Mouse (Mus musculus): ENCODE measurements around the gene Appl2.

GRCm38 (mm10) chr10:83627113-83627687 is 21.3 kb downstream of the Appl2 start:
- no peak for TF ChIP-seq CTCF (IDR thresholded peaks at IDR 0.05)
- TF ChIP-seq POLR2A (IDR thresholded peaks at IDR 0.05; ENCODE audit: insufficient read depth, low read depth, low read length) = no peak
- TF ChIP-seq EP300 (IDR thresholded peaks at IDR 0.05; ENCODE audit: insufficient read depth, low read depth, low read length) = no peak

Data from heart, adult 2 months (tissue).